Mouse (Mus musculus): ENCODE measurements at regions not wholly inside any gene's neighbourhood (a gene's known extent, or its start where the extent isn't known, plus 50 kb on each side); places are given as distances from the start of the nearest gene placed in this dataset.

DNA sequence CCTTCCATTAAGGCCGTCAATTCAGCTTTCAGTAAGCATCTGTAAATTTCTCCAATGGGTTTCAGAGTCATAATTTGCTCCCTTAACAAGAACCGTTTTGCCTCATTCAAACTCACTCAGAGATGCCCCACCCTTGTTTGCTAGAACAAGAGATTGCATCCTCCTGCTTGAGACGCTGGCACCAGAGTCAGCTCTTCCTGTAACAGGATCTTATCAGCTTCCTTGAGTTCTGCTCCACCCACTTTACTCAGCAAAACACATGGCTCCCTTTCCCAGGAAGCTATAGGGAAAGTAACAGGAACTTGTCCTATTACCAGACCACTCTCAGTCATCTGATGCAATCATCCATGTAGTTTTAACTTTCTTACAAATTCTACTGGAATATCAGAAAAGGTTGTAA, 52.7 kb upstream of the Wscd1 start:
- TF ChIP-seq CTCF (IDR thresholded peaks at IDR 0.05; ENCODE audit: low read depth) (no peak), EP300 (IDR thresholded peaks at IDR 0.05; ENCODE audit: low read depth) (no peak)
